Mouse (Mus musculus): ENCODE data around the gene Tnfsf9. TPM values are rescaled to one million over a fixed set of nuclear protein-coding genes. Genes with fewer than 3 reads are reported as not detected.

Gene Tnfsf9
- polyA plus RNA-seq, 1 experiment from 2014 or later, result 9.7 TPM

Other genes with a start within 250 kb of the Tnfsf9 start
- not detected in 2 replicates for gene Acsbg2, start 230.9 kb upstream of the Tnfsf9 start, polyA plus RNA-seq (2015; fragmentation: Nextera tagmentation; extraction: Ambion mirVana)
- gene 1700061G19Rik, start 229.8 kb upstream of the Tnfsf9 start, polyA plus RNA-seq (2015; fragmentation: Nextera tagmentation; extraction: Ambion mirVana), result 0.57 and 0.63 TPM in 2 replicates
- 91.4 and 95.3 TPM in 2 replicates for gene Mllt1, start 169.9 kb upstream of the Tnfsf9 start, polyA plus RNA-seq (2015; fragmentation: Nextera tagmentation; extraction: Ambion mirVana)
- gene Acer1, start 123.2 kb upstream of the Tnfsf9 start, polyA plus RNA-seq (2015; fragmentation: Nextera tagmentation; extraction: Ambion mirVana), result not detected in 2 replicates
- gene Clpp, start 115.0 kb upstream of the Tnfsf9 start, polyA plus RNA-seq (2015; fragmentation: Nextera tagmentation; extraction: Ambion mirVana), result 164 and 171 TPM in 2 replicates
- gene Alkbh7, start 108.0 kb upstream of the Tnfsf9 start, polyA plus RNA-seq (2015; fragmentation: Nextera tagmentation; extraction: Ambion mirVana), result 54.3 and 60.7 TPM in 2 replicates
- 0.74 and 1.0 TPM in 2 replicates for gene Pspn, start 105.3 kb upstream of the Tnfsf9 start, polyA plus RNA-seq (2015; fragmentation: Nextera tagmentation; extraction: Ambion mirVana)
- 71.7 and 74.6 TPM in 2 replicates for gene Gtf2f1, start 94.0 kb upstream of the Tnfsf9 start, polyA plus RNA-seq (2015; fragmentation: Nextera tagmentation; extraction: Ambion mirVana)
- gene Gm17949, start 93.9 kb upstream of the Tnfsf9 start, polyA plus RNA-seq (2015; fragmentation: Nextera tagmentation; extraction: Ambion mirVana), result 0.41 and 0.88 TPM in 2 replicates
- 23.9 and 25.4 TPM in 2 replicates for gene Khsrp, start 73.8 kb upstream of the Tnfsf9 start, polyA plus RNA-seq (2015; fragmentation: Nextera tagmentation; extraction: Ambion mirVana)
- gene Slc25a41, start 63.7 kb upstream of the Tnfsf9 start, polyA plus RNA-seq (2015; fragmentation: Nextera tagmentation; extraction: Ambion mirVana), result not detected in 2 replicates
- 2.1 and 3.3 TPM in 2 replicates for gene Crb3, start 46.2 kb upstream of the Tnfsf9 start, polyA plus RNA-seq (2015; fragmentation: Nextera tagmentation; extraction: Ambion mirVana)
- gene Slc25a23, start 45.5 kb upstream of the Tnfsf9 start, polyA plus RNA-seq (2015; fragmentation: Nextera tagmentation; extraction: Ambion mirVana), result 36.0 and 42.8 TPM in 2 replicates
- 4.2 and 5.0 TPM in 2 replicates for gene Dennd1c, start 26.8 kb upstream of the Tnfsf9 start, polyA plus RNA-seq (2015; fragmentation: Nextera tagmentation; extraction: Ambion mirVana)
- gene Tubb4a, start 17.5 kb upstream of the Tnfsf9 start, polyA plus RNA-seq (2015; fragmentation: Nextera tagmentation; extraction: Ambion mirVana), result 383 and 394 TPM in 2 replicates
- 1.5 and 2.2 TPM in 2 replicates for gene Cd70, start 44.5 kb downstream of the Tnfsf9 start, polyA plus RNA-seq (2015; fragmentation: Nextera tagmentation; extraction: Ambion mirVana)
- gene Tnfsf14, start 88.9 kb downstream of the Tnfsf9 start, polyA plus RNA-seq (2015; fragmentation: Nextera tagmentation; extraction: Ambion mirVana), result not detected in 2 replicates
- gene C3, start 122.8 kb downstream of the Tnfsf9 start, polyA plus RNA-seq (2015; fragmentation: Nextera tagmentation; extraction: Ambion mirVana), result 1.6 and 2.8 TPM in 2 replicates
- 18.7 and 21.1 TPM in 2 replicates for gene Gpr108, start 143.1 kb downstream of the Tnfsf9 start, polyA plus RNA-seq (2015; fragmentation: Nextera tagmentation; extraction: Ambion mirVana)
- gene Trip10, start 144.1 kb downstream of the Tnfsf9 start, polyA plus RNA-seq (2015; fragmentation: Nextera tagmentation; extraction: Ambion mirVana), result 9.2 and 9.4 TPM in 2 replicates
- gene Vav1, start 173.8 kb downstream of the Tnfsf9 start, polyA plus RNA-seq (2015; fragmentation: Nextera tagmentation; extraction: Ambion mirVana), result 1.2 and 1.3 TPM in 2 replicates

All from midbrain, embryonic 16.5 days (tissue).